Mouse (Mus musculus) intestine, postnatal 0 days (tissue): ENCODE data around the gene Gpsm3. TPM values are rescaled to one million over a fixed set of nuclear protein-coding genes. Genes with fewer than 3 reads are reported as not detected.
"Not testable (repeated sequence)": the region's sequence is repeated elsewhere in the genome, so short reads cannot be mapped to it uniquely, and the experiment has no call there.

Source experiments
- ATAC-seq: fragments of 200-750 bp; cut with Nextera tagmentation; 2 replicates; pipeline ENCODE4 v1.8.0; 2017; ENCODE audit warnings: mild to moderate bottlenecking, moderate TSS enrichment, moderate library complexity
- H3K27ac ChIP-seq: fragments of 300-500 bp; sonication (generic); 2 replicates; pipeline ENCODE4 v1.5.1; 2014; ENCODE audit warnings: mild to moderate bottlenecking, low read depth, low read length, moderate library complexity
- H3K27me3 ChIP-seq: fragments of 300-500 bp; sonication (generic); replicated peaks from 2 replicates; pipeline ENCODE4 v1.6.1; 2014; ENCODE audit warnings: low read length, mixed read lengths; ENCODE audit not compliant: control insufficient read depth, insufficient read depth
- H3K36me3 ChIP-seq: fragments of 300-500 bp; sonication (generic); 2 replicates; pipeline ENCODE4 v1.6.1; 2014; ENCODE audit warnings: mild to moderate bottlenecking, moderate library complexity; ENCODE audit not compliant: control insufficient read depth, insufficient read depth
- H3K4me1 ChIP-seq: fragments of 300-500 bp; sonication (generic); replicated peaks from 2 replicates; pipeline ENCODE4 v1.6.1; 2014; ENCODE audit warnings: antibody characterized with exemption, low read length, mixed read lengths; ENCODE audit not compliant: control insufficient read depth, insufficient read depth
- H3K4me2 ChIP-seq: fragments of 300-500 bp; sonication (generic); replicated peaks from 2 replicates; pipeline ENCODE4 v1.6.1; 2014; ENCODE audit warnings: low read depth, mild to moderate bottlenecking, moderate library complexity
- H3K4me3 ChIP-seq: fragments of 300-500 bp; sonication (generic); 2 replicates; pipeline ENCODE4 v1.5.1; 2014; ENCODE audit warnings: low read depth, low read length
- H3K9ac ChIP-seq: fragments of 300-500 bp; sonication (generic); 2 replicates; pipeline ENCODE4 v1.6.1; 2014; ENCODE audit warnings: mild to moderate bottlenecking, low read depth, low read length
- H3K9me3 ChIP-seq: fragments of 300-500 bp; sonication (generic); 2 replicates; pipeline ENCODE4 v1.6.1; 2016; ENCODE audit warnings: mixed run types; ENCODE audit not compliant: control insufficient read depth
- CTCF ChIP-seq: sonication (generic); IDR thresholded peaks from 2 replicates; pipeline ENCODE4 v1.5.1; 2016; ENCODE audit warnings: low read depth, mild to moderate bottlenecking, control low read depth, antibody characterized with exemption, moderate library complexity
- WGBS: fragments of 180-500 bp; shearing (Covaris S2); extraction: QIAGEN DNeasy Blood & Tissue Kit; methylation state at CpG from one replicate; pipeline ENCODE4 v1.1.7; 2014; 5-methylcytosine and 5-hydroxymethylcytosine counted together
- polyA plus RNA-seq: library from polyadenylated mRNA; unstranded; fragments of >200 nt; fragmentation: Nextera tagmentation; extraction: Ambion mirVana; gene quantifications from 2 replicates; pipeline ENCODE4 v1.2.1, GENCODE M21; 2015

Gpsm3 gene
- 8.6 and 10.6 TPM in 2 replicates for polyA plus RNA-seq

DNA sequence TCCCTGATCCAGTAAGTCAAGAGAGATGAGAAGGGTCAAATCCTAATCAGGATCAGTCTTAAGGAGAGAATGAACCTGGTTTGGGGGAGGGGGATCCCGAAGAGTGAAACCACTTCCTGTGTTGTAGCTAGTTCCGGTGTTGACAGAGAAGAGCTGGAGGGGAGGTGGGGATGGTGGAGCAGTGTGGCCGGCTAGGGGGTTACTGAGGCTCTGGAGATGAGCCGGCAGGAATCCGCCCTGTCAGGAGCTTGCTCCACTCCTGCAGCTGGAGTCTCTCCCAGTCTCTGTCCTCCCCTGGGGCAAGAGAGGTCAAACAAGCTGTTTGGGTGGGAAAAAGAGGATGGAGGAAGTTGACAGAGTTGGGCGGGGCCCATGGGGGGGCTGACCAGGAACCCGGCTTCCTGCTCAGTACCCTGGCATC lies at the start of gene Gpsm3:
Gene Gpsm3, plus strand, starts transcription at position 126 of the 421 bp plus-strand sequence.
- WGBS, result 24% methylated on average over 7 of the region's 7 CpGs
- peak within 1 kb of the TSS; percentile 66 for H3K27ac ChIP-seq
- no peak for ATAC-seq
- H3K9me3 ChIP-seq, result no peaks in the 10 kb centered on the region
- H3K27me3 ChIP-seq, result no peaks in the 10 kb centered on the region
- no peak for TF ChIP-seq CTCF
- H3K4me2 ChIP-seq, result peak within 1 kb of the TSS; percentile 99
- peaks cover 7% of the 10 kb centered on the region; the same call in 1 of the 2 replicates for H3K36me3 ChIP-seq
- peak within 1 kb of the TSS; percentile 11; the same call in 1 of the 2 replicates for H3K4me3 ChIP-seq
- H3K9ac ChIP-seq, result no peak within 1 kb of the TSS
- H3K4me1 ChIP-seq, result peaks cover 8% of the 10 kb centered on the region; the same call in 1 of the 2 replicates

DNA sequence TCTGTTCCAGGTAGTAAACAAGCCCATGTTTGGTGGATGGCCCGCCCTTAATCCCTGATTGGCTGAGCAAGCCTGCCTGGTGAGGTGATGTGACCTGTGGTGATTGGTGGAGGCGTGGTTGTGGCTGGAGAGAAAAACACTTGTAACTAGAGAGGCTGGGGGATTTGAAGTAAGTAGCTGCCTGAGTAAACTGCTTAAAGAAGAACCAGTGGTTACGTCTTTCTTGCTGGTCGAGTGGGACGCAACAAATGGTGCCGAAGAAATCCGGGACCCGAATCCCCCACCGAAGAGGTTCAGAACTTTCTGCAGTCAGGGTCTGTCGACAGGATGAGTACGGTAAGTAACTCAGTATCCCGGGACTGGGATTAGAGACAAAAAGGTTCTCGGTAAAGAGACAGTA lies 46.0 kb upstream of the Gpsm3 start:
- H3K4me1 ChIP-seq, H3K4me2 ChIP-seq, H3K27me3 ChIP-seq, H3K27ac ChIP-seq, ATAC-seq, H3K9ac ChIP-seq, H3K36me3 ChIP-seq, H3K4me3 ChIP-seq, H3K9me3 ChIP-seq: not testable (repeated sequence)
- WGBS, result 94% methylated on average over 12 of the region's 13 CpGs

DNA sequence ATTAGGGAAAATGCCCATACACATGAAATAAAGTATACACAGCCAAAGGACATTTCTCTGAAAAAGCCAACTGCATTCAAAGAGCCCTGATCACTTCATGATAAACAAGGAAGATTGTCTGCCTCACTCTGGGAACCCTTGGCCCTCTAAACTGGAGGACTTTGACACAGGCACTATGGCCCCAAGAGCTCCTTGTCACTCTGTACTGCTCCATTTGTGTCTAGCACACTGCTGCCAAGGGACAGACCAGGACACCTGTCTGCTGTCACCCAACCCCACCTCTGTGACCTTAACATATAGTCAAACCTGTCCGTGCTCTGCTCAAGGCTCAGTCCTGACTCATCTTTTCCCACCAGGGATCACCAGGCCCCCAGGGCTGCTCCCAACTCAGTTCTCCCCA lies 42.8 kb upstream of the Gpsm3 start:
- Histone ChIP-seq H3K27ac (peak overlapping the region; percentile 57; the same call in 1 of the 2 replicates), H3K4me3 (no peak overlapping the region)
- ATAC-seq, result peak; percentile 77

DNA sequence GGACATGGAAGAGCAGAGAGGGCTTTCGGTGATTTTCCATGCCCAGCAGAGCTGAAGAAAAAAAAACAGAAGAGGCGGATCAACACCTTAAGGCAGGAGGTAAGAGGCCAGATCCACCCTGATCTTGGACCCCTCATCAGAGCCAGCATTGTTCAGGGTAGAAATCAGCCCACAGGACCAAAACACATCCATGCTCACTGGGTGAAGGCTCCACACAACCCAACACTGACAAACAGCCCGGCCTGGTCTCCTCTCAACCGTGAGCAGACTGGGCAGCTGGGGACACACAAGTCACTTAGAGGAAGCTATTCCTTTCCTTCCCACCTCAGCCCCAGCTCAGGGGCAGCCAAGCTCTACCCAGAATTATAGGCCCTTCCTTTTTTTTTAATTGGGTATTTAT lies 42.0 kb upstream of the Gpsm3 start:
- ATAC-seq, result no peak

More for the DNA sequence above, 42.8 kb upstream of the Gpsm3 start:
- no peaks in the 10 kb centered on the region for H3K36me3 ChIP-seq
- TF ChIP-seq CTCF, result no peak
- 53% methylated on average over 1 of the region's 1 CpGs for WGBS
- H3K4me1 ChIP-seq, result no peaks in the 10 kb centered on the region; the same call in 1 of the 2 replicates
- H3K27me3 ChIP-seq, result no peaks in the 10 kb centered on the region
- no peak overlapping the region for H3K9ac ChIP-seq
- H3K9me3 ChIP-seq, result no peaks in the 10 kb centered on the region
- H3K4me2 ChIP-seq, result peak overlapping the region; percentile 37; the same call in 1 of the 2 replicates

DNA sequence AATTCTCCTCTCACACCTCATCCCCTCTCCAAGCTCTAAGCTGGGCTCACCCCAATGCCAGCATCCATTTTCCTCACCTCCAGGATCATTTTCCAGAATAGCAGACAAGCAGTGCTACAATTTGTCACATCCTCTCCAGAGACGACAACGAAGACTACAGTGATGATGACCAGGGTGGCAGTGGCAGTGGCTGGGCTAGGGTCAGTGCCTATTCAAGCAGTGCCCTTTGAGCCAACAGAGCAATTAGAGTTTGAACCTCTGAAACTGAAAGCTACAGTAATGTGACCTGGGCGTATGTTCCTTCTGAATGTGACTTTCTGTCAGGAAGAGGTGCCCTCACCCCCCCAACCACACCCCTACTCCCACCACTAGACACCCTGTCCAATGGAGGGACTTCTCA lies 40.5 kb upstream of the Gpsm3 start:
- 0 out of 2 replicates have a peak overlapping the region, but pooled peaks have one; percentile 18 for H3K9ac ChIP-seq
- peak overlapping the region; percentile 27; the same call in 1 of the 2 replicates for H3K4me3 ChIP-seq
- H3K4me2 ChIP-seq, result peak overlapping the region; percentile 57
- 43% methylated on average over 3 of the region's 3 CpGs for WGBS
- no peak for TF ChIP-seq CTCF
- H3K27ac ChIP-seq, result peak overlapping the region; percentile 76
- no peaks in the 10 kb centered on the region for H3K9me3 ChIP-seq
- H3K36me3 ChIP-seq, result no peaks in the 10 kb centered on the region
- no peaks in the 10 kb centered on the region for H3K27me3 ChIP-seq
- no peaks in the 10 kb centered on the region; the same call in 1 of the 2 replicates for H3K4me1 ChIP-seq
- ATAC-seq, result peak; percentile 67

More for the DNA sequence above, 42.0 kb upstream of the Gpsm3 start:
- H3K36me3 ChIP-seq, result no peaks in the 10 kb centered on the region
- no peak overlapping the region for H3K9ac ChIP-seq
- no peak for TF ChIP-seq CTCF
- H3K4me1 ChIP-seq, result no peaks in the 10 kb centered on the region; the same call in 1 of the 2 replicates
- peak overlapping the region; percentile 57; the same call in 1 of the 2 replicates for H3K27ac ChIP-seq
- WGBS, result 95% methylated on average over 4 of the region's 4 CpGs
- no peak overlapping the region for H3K4me3 ChIP-seq
- no peaks in the 10 kb centered on the region for H3K9me3 ChIP-seq
- no peaks in the 10 kb centered on the region for H3K27me3 ChIP-seq
- H3K4me2 ChIP-seq, result peak overlapping the region; percentile 37; the same call in 1 of the 2 replicates

DNA sequence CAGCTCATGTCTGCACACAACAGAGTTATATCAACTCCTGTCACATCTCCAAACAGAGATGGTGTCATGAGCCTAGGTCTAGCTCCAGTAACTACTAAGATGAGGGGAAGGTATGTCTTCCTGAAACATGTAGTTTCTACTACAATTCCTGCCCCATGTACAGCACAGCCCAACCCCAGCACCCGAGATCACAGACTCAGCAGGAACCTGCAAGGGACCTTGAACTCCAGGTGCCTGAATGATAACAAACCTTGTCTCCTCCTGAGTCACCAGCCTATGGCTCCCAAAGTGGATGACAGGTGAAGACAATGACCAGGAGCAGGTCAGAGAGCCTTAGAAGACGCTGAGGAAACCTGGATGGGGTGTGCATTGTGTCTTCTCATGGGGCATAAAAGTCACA lies 39.8 kb upstream of the Gpsm3 start:
- H3K9me3 ChIP-seq, result no peaks in the 10 kb centered on the region
- H3K27me3 ChIP-seq, result no peaks in the 10 kb centered on the region
- no peak overlapping the region for H3K4me3 ChIP-seq
- no peak overlapping the region for H3K4me2 ChIP-seq
- no peak for TF ChIP-seq CTCF
- no peak overlapping the region for H3K9ac ChIP-seq
- H3K36me3 ChIP-seq, result no peaks in the 10 kb centered on the region
- peak; percentile 74 for ATAC-seq
- WGBS, result 48% methylated on average over 2 of the region's 2 CpGs
- no peak overlapping the region for H3K27ac ChIP-seq
- no peaks in the 10 kb centered on the region; the same call in 1 of the 2 replicates for H3K4me1 ChIP-seq
